Mouse (Mus musculus) layer of hippocampus, adult 2 months (tissue): ENCODE results near the gene Tcp11l2. TPM values are rescaled to one million over a fixed set of nuclear protein-coding genes. Genes with fewer than 3 reads are reported as not detected.

ENCODE experiments used
- DNase-seq, 2 experiments: peaks; one replicate each; pipeline ENCODE4 v3.0.0; 2022; ENCODE audit warnings: low spot score in 2 of 2
- H3K27ac ChIP-seq: fragments of 200-600 bp; 2 replicates; pipeline ENCODE4 v1.8.1; 2022
- H3K4me3 ChIP-seq: fragments of 200-600 bp; 2 replicates; pipeline ENCODE4 v1.8.1; 2022; ENCODE audit warnings: mild to moderate bottlenecking
- CTCF ChIP-seq: fragments of 200-600 bp; conservative IDR thresholded peaks from 2 replicates; pipeline ENCODE4 v1.8.1; 2022; ENCODE audit warnings: antibody characterized with exemption, mild to moderate bottlenecking, moderate library complexity
- total RNA-seq, 2 experiments: library from RNA; stranded (reverse); gene quantifications; 2 replicates each; pipeline ENCODE4 v1.2.3; 2021

The Tcp11l2 gene
- total RNA-seq, 2 experiments from 2014 or later: 27.3 to 29.4 TPM

DNA sequence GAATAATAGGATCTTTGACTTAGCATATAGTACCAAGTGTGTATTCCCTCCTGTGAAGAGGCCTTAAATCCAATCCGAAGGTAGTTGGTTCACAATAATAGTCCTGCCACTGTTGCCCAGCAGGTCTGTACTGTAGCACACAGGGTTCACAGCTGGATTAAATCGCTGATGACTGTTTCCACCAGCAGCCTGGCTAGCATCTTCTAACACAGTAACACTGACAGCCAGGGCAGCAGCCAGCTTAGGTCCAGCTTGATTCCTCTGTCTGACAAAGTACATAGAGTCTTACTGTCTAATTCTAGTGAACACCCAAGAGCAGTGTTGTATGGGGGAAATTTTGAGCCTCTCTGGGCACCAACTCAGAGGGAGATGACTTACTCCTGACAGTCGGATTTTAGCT lies 16.3 kb downstream of the Tcp11l2 start:
- TF ChIP-seq CTCF: no peak
- no peak overlapping the region for H3K4me3 ChIP-seq
- H3K27ac ChIP-seq: no peak overlapping the region
- no peak for DNase-seq

DNA sequence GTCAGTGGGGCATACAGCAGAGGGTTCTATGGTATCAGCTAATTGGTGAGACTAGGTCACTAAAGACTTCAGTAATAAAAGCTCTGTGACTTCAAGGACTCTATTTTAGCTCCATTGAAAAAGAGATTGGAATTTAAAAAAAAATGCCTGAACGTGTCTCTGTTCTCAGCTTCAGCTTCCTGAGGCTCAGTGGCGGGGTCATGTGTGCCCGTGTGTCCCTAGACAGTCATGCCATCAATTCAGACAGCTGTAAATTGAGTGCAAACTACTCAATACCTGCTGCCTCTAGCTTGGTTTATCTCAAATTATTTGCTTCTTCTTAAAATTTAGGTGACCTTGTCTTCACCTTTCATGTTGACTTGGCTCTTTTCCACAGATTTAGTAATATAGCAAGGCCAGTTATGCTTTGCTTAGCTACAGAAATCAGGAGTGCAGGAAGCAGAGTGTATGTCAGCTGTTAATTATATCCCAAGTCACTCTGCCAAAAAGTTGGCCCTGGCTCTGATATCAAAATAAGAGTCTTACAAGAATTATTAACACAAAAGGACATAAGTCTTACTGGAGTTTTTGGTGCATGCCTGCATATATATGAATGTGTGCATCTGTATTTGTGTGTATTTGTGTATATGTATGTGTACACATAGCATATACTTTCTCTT lies 20.8 kb downstream of the Tcp11l2 start:
- no peak overlapping the region for H3K27ac ChIP-seq
- no peak for TF ChIP-seq CTCF
- H3K4me3 ChIP-seq: no peak overlapping the region
- DNase-seq: no peak

DNA sequence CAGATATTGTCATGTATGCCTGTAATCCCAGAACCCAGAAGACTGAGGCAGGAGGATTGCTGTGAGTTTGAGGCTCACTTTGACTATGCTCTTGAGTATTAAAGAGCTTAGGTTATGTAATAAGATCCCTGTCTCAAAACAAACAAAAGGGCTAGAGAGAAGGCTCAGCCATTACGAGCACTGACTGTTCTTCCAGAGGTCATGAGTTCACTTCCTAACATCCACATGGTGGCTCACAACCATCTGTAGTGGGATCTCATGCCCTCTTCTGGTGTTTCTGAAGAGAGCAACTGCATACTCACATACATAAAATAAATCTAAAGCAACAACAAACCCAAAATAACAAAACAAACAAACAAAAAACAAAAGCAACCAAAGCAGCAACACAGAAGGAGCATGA lies 21.7 kb downstream of the Tcp11l2 start:
- Histone ChIP-seq H3K27ac (no peak overlapping the region), H3K4me3 (no peak overlapping the region)
- peak; percentile 45 for TF ChIP-seq CTCF
- no peak for DNase-seq

DNA sequence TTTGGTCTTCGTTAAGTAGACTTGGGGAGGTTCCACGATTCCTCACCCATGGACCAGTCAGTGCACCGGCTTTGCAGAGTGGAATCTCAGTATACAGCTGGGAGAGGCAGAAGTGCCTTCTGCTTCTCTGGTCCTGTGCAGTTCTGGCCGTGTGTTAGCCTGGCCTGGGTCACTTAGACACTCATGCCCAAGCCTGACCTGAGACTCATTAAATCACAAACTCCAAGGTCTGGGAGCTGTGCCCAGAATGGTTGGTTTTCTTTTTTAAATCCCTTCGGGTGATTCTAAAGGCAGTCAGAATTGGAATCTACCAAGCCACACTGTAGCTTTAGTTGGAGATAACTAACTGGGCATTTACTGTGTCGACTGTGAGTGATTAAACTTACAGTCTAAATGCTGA lies 23.7 kb downstream of the Tcp11l2 start:
- DNase-seq: no peak
- TF ChIP-seq CTCF: no peak
- no peak overlapping the region for H3K4me3 ChIP-seq
- no peak overlapping the region for H3K27ac ChIP-seq

DNA sequence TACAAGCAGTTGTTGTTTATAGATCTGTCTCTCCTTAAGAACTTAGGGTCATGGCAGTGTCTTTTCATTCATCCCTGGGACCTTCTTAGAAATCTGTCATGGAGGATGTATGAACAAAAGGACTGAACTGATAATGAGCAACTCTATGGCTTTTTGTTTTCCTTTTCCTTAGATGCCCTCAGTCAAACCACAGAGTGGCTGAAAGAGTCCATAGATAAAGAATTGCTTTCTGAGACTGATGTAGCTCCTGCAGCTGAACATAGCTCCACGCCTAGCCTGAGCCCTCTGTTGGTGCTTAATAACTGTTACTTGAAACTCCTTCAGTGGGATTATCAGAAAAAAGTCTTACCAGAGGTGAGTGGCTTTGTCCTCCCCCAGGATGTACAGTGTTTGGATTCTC lies 27.9 kb downstream of the Tcp11l2 start:
- DNase-seq: no peak
- H3K4me3 ChIP-seq: no peak overlapping the region
- no peak overlapping the region for H3K27ac ChIP-seq
- TF ChIP-seq CTCF: no peak

DNA sequence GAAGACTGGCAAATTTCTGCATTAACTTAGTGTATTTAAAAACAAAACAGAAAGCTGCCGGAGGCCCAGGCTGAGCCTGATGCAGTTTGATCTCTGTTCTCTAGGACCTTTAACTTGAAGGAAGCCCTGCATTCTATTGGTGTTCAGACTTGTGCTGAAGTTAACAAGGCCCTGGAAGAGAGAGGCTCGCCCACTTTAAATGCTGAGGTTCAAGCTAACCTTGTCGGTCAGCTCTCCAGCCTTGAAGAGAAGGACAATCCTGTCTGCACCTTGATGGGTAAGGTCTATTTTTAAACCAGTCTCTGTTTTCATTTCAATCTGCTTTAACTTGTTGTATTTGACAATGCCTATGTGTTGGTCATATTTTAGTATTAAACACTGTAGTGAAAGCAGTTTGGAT lies 31.9 kb downstream of the Tcp11l2 start:
- TF ChIP-seq CTCF: no peak
- DNase-seq: no peak

DNA sequence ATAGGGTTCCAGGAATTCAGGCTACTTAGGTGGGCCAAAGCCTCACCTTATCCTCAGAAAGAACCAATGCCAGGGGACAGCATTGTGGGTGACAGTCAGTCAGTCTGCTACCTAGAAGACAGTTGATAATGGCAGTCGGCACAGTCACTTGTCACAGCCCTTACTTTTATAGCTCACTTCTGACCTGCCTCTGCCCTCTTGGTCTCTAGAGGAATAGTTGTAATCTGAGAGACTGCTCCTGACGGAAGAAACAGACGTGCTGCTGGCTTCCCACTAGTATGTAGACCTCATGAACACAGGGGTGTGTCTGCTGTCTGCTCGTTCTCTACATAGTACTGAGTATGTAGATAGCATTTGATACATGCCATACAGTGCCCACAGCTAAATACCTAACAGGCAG lies 33.9 kb downstream of the Tcp11l2 start:
- TF ChIP-seq CTCF: no peak
- no peak overlapping the region for H3K27ac ChIP-seq
- no peak overlapping the region for H3K4me3 ChIP-seq
- no peak for DNase-seq

More for the DNA sequence above, 31.9 kb downstream of the Tcp11l2 start:
- H3K4me3 ChIP-seq: no peak overlapping the region
- H3K27ac ChIP-seq: no peak overlapping the region

DNA sequence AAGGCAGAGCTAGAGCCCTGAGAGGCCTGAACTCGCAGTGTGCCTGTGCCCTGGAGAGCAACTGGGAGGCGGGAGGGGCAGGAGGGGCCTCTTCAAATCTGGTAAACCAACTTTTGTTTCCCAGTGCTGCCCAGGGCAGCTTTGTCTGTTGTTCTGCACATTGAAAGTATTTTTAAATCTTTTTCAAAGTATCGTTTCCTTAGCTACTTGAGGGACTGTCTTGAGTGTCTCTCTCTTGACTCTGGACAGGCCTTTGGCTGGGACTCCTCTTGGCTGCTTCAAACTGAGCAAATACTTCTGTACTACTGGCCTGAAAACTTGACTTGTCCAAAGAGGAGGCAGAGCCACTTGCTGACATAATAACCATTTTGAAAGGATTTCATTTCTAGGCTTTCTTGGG lies 34.4 kb downstream of the Tcp11l2 start:
- Histone ChIP-seq H3K27ac (no peak overlapping the region), H3K4me3 (no peak overlapping the region)
- no peak for TF ChIP-seq CTCF
- DNase-seq: no peak

DNA sequence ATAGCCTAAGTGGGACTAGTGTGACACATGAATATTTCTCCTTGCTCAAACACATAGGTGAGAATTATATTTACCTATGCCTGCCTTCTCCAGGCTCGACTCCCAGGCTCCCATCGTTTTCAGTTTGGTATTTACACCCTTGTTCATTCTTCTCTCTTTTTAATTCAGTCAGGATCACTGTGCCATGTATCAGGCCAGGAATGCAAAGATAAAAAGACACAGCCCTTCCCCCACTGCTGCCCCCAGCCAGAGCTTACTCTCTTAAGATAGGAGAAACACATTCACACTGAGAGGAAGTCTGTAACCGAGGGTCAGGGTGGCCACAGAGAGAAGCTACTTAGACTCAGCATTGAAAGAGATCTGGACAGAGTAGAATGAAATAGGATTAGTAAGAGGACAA lies 35.2 kb downstream of the Tcp11l2 start:
- H3K4me3 ChIP-seq: no peak overlapping the region
- no peak for TF ChIP-seq CTCF
- H3K27ac ChIP-seq: no peak overlapping the region
- no peak for DNase-seq

DNA sequence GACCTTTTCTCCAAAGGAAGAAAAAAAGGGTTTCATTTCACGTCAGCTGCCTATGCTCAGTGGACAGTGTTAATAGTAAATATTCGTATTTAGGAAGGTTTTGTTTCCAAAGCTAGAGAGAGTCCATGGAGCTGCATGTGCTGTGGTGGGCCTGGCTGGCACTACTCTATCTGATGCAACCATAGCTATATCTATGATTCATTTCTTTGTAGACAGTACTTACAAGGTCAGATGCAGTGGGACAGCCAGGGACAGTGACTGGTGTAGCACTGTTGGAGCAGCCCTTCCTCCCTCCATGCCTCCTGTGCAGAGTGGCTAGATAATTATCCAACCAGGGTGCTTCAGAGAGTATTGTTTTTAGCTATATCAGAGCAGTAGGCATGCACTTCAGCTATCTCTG lies 35.9 kb downstream of the Tcp11l2 start:
- H3K27ac ChIP-seq: no peak overlapping the region
- no peak for TF ChIP-seq CTCF
- no peak overlapping the region for H3K4me3 ChIP-seq
- no peak for DNase-seq

DNA sequence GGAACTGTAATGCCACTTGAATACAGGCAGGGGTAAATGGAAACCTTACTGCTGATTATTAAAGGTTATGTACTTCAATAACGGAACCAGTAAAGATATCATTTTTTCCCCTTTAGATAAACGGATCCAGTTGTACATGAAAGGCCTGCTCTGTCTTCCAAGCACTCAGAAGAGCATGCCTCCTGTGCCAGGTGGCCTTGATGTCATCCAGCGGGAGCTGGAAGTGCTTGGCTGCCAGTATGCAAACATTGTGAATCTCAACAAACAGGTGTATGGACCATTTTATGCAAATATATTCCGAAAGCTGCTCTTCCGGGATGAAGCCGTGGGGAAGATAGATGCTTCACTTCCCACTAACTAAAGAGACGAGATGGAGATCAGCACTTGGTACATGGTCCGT lies 36.9 kb downstream of the Tcp11l2 start:
- Histone ChIP-seq H3K4me3 (no peak overlapping the region), H3K27ac (no peak overlapping the region)
- TF ChIP-seq CTCF: no peak
- no peak for DNase-seq

DNA sequence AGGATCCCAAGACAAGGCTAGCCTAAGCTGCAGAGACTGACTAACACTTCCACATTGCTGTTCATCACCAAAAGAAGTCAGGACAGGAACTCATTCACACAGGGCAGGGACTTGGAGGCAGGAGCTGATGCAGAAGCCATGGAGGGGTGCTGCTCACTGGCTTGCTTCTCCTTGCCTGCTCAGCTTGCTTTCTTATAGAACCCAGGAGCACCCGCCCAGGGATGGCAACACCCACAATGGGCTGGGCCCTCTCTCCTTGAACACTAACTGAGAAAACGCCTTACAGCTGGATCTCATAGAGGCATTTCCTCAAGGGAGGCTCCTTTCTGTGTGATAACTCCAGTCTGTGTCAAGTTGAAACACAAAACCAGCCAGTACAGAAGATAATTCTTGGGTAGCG lies 38.6 kb downstream of the Tcp11l2 start:
- no peak for TF ChIP-seq CTCF
- DNase-seq: no peak

DNA sequence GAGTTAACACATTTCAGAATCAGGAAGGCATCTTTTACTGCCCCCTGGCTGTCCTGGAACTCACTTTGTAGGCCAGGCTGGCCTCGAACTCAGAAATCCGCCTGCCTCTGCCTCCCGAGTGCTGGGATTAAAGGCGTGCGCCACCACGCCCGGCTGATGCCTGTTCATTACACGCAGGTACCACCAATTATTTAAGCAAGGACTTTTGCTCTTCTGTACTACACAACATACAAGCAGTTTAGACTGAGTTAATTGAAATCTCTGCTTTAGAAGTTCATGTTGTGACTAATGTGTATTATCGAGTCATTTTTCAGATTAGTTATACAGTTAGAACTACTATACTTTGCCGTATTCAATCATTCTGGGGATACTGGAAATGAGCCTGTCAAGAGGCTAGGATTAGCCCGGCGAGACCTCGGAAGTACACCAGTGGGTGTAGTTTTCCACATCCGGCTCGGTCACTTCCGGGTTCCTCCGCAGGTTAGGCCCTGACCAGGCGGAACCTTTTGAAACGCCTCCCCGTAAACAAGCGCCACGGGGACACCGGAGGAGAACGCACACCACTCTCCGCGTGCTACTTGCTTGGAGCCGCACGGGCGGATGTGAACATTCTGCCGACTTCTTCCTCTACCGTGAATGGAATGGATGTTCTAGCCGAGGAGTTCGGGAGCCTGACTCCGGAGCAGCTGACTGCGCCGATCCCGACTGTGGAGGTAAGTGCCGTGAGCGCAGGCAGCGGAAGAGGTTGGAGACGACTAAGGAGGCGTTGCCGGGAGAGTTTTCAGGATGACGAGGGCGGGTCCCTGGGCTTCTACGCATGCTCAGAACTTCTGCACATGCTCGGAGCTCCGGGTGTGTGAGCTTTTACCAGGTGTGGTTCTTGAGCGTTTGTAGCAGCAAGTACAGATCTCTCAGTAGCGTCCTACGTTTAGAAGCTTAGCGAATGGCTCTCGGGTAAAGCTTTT lies 45.7 kb downstream of the Tcp11l2 start, which contains the start of gene Polr3b:
TSS of gene Polr3b (plus strand) at position 467 of the 965 bp plus-strand sequence.
- DNase-seq: peak; percentile 95
- Histone ChIP-seq H3K4me3 (peak within 1 kb of the TSS; percentile 79), H3K27ac (peak within 1 kb of the TSS; percentile 98)
- TF ChIP-seq CTCF: peak; percentile 39

More for the DNA sequence above, 38.6 kb downstream of the Tcp11l2 start:
- Histone ChIP-seq H3K4me3 (no peak overlapping the region), H3K27ac (no peak overlapping the region)
